Mouse (Mus musculus) heart, adult 2 months (tissue): ENCODE measurements around the gene Dennd4a.

ENCODE experiments used
- CTCF ChIP-seq: fragments of 200-600 bp; IDR thresholded peaks from 2 replicates; pipeline ENCODE4 v1.8.1; 2022; ENCODE audit warnings: antibody characterized with exemption, mild to moderate bottlenecking, moderate library complexity
- EP300 ChIP-seq: fragments of 200-500 bp; IDR thresholded peaks from 2 replicates; pipeline ENCODE4 v1.6.1; 2011; ENCODE audit warnings: low read depth, low read length, control low read depth; ENCODE audit not compliant: insufficient read depth
- POLR2A ChIP-seq: fragments of 200-500 bp; IDR thresholded peaks from 2 replicates; pipeline ENCODE4 v1.6.1; 2011; ENCODE audit warnings: mild to moderate bottlenecking, low read depth, low read length, control low read depth; ENCODE audit not compliant: insufficient read depth

DNA sequence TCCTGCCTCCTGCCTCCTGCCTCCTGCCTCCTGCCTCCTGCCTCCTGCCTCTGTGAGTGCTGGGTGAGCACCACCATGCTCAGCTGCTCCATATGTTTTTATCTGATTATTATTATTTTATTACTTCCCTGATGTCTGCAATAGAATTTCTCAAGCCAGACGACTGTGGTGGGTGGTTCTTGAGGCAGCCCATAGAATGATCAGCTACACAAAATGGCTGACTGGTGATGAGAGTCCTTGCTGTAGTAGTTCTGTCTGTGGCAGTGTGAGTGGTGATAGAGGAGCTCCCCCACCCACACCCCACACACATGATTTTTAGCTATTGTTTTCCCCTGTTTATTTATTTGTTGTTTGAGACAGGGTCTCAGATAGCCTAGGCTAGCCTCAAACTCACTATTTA lies 43.3 kb upstream of the Dennd4a start:
- TF ChIP-seq POLR2A (no peak), EP300 (no peak), CTCF (no peak)
